Mouse (Mus musculus) limb, embryonic 11.5 days (tissue): Measurements from ENCODE around the gene Eef2kmt. TPM values are rescaled to one million over a fixed set of nuclear protein-coding genes. Genes with fewer than 3 reads are reported as not detected.

ENCODE experiments used
- ATAC-seq: fragments of 200-750 bp; cut with Nextera tagmentation; 2 replicates; pipeline ENCODE4 v1.8.0; 2017; ENCODE audit warnings: low read depth; ENCODE audit not compliant: insufficient number of reproducible peaks, low FRiP score, low TSS enrichment
- DNase-seq: peaks from one replicate; pipeline ENCODE4 v3.0.0-alpha.2; 2015; ENCODE audit warnings: low spot score
- H3K27ac ChIP-seq: fragments of 300-500 bp; sonication (generic); replicated peaks from 2 replicates; pipeline ENCODE4 v1.5.1; 2014; ENCODE audit warnings: low read depth, mild to moderate bottlenecking, low read length
- H3K27me3 ChIP-seq: fragments of 300-500 bp; sonication (generic); 2 replicates; pipeline ENCODE4 v1.6.1; 2014; ENCODE audit warnings: mild to moderate bottlenecking, low read length, mixed read lengths; ENCODE audit not compliant: control insufficient read depth, insufficient read depth
- H3K36me3 ChIP-seq: fragments of 300-500 bp; sonication (generic); 2 replicates; pipeline ENCODE4 v1.6.1; 2014; ENCODE audit warnings: mild to moderate bottlenecking, low read length, moderate library complexity, mixed read lengths; ENCODE audit not compliant: control insufficient read depth, insufficient read depth
- H3K4me1 ChIP-seq: fragments of 300-500 bp; sonication (generic); 2 replicates; pipeline ENCODE4 v1.6.1; 2014; ENCODE audit warnings: low read length, mixed read lengths; ENCODE audit not compliant: control insufficient read depth, insufficient read depth
- H3K4me2 ChIP-seq: fragments of 300-500 bp; sonication (generic); 2 replicates; pipeline ENCODE4 v1.6.1; 2014; ENCODE audit warnings: low read depth, mild to moderate bottlenecking, moderate library complexity; ENCODE audit not compliant: severe bottlenecking
- H3K4me3 ChIP-seq: fragments of 300-500 bp; sonication (generic); 2 replicates; pipeline ENCODE4 v1.5.1; 2014; ENCODE audit warnings: low read depth, low read length
- H3K9ac ChIP-seq: fragments of 300-500 bp; sonication (generic); 2 replicates; pipeline ENCODE4 v1.6.1; 2014; ENCODE audit warnings: mild to moderate bottlenecking, low read length
- H3K9me3 ChIP-seq: fragments of 300-500 bp; sonication (generic); 2 replicates; pipeline ENCODE4 v1.6.1; 2016; ENCODE audit warnings: low read length; ENCODE audit not compliant: control insufficient read depth
- WGBS: fragments of 180-500 bp; shearing (Covaris S2); extraction: QIAGEN DNeasy Blood & Tissue Kit; methylation state at CpG from one replicate; pipeline ENCODE4 v1.1.7; 2014; 5-methylcytosine and 5-hydroxymethylcytosine counted together
- polyA plus RNA-seq: library from polyadenylated mRNA; unstranded; fragments of >200 nt; fragmentation: Nextera tagmentation; extraction: Ambion mirVana; gene quantifications from 2 replicates; pipeline ENCODE4 v1.2.1, GENCODE M21; 2014

The Eef2kmt gene
- polyA plus RNA-seq, result 14.5 and 15.8 TPM in 2 replicates

DNA sequence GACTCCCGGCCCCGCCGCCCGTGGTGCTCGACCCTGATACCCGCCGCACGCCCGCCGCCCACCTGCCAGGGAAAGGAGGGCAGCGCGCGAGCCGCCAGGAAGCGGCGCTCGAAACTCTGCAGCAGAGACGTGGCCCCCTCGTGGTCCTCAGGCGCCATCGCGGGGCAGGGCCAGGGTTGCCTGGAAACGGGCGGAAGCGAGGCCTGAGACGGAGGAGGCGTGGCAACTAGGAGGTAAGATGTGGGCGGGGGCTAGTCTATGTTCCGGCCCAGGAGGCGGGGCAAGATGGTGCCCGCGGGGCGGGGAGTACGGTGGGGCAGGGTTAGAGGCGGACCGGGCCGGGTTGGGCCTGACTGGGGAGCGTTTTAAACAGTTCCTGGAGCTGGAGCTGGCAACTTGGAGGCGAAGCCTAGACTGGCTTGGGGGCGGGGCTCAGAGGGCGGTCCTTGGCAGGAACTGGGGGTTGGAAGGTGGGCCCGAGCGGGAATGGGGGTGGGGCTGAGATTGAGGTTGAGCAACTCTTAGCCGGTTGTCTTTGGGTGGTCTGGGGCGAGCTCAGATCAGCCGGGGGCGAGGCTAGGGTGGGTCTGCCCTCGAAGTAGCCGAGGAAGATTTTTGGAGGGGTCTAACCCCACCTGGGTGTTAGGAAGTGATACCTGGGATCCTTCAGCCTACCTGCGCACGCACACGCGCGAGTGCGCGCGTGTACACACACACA lies at the start of gene Eef2kmt:
Eef2kmt (minus strand) TSS at position 205 of the 718 bp plus-strand sequence.
- DNase-seq (peak; percentile 99), ATAC-seq (peak; percentile 97)
- Histone ChIP-seq H3K9ac (peak within 1 kb of the TSS; percentile 62), H3K4me1 (peaks cover 9% of the 10 kb centered on the region; the same call in 1 of the 2 replicates), H3K36me3 (no peaks in the 10 kb centered on the region; the same call in 1 of the 2 replicates), H3K4me2 (peak within 1 kb of the TSS; percentile 63), H3K27ac (peak within 1 kb of the TSS; percentile 55; the same call in 1 of the 2 replicates), H3K4me3 (peak within 1 kb of the TSS; percentile 35), H3K9me3 (no peaks in the 10 kb centered on the region), H3K27me3 (no peaks in the 10 kb centered on the region)
- WGBS, result 2% methylated on average over 57 of the region's 57 CpGs

DNA sequence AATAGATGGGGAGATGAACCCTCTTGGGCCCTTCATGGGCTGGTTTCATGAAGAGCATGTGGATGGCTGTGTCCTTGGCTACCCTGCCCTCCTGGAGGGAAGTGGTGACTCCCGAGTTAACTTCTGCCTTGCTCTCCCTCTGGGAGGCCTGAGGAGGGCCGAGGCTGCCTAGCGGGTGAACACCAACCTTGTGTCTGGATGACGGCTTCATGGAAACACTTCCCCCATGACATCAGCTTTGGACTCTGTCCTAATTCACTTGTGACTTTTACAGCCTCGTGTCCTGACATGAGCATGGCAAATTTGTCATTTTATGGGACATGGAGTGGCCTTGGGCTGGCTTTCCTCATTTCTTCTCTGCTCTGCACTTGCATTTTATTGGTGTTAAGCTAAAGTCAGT lies 39.5 kb upstream of the Eef2kmt start:
- no peak for ATAC-seq
- Histone ChIP-seq H3K9me3 (no peaks in the 10 kb centered on the region), H3K27ac (no peak overlapping the region), H3K4me2 (no peak overlapping the region), H3K9ac (no peak overlapping the region), H3K27me3 (no peaks in the 10 kb centered on the region), H3K4me1 (no peaks in the 10 kb centered on the region), H3K36me3 (no peaks in the 10 kb centered on the region), H3K4me3 (no peak overlapping the region)
- DNase-seq, result no peak
- WGBS, result 71% methylated on average over 5 of the region's 5 CpGs

GRCm38 (mm10) chr16:5285376-5285775 lies 29.6 kb upstream of the Eef2kmt start:
- DNase-seq (no peak), ATAC-seq (no peak)
- Histone ChIP-seq H3K27me3 (no peaks in the 10 kb centered on the region), H3K4me1 (no peaks in the 10 kb centered on the region), H3K9ac (no peak overlapping the region), H3K36me3 (no peaks in the 10 kb centered on the region), H3K4me2 (no peak overlapping the region), H3K9me3 (no peaks in the 10 kb centered on the region), H3K4me3 (no peak overlapping the region), H3K27ac (no peak overlapping the region)
- 64% methylated on average over 3 of the region's 3 CpGs for WGBS

DNA sequence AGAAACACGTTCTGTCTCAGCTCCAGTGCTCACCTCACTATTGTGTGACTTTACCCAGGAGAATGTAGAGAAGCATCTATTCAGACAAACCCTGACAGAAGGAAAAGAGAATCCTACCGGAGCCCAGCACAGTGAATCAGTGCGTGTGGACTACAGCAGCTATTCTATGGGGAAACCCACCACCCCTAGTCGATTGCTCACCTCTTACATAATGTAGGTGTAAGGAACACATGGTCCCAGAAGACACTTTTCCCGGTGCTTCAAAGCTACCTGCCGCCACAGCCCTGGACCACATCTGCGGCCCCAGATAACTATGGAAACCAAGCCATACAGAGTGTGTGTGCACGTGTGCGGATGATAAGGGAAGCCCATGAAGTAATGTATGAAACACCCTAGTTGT lies 26.9 kb upstream of the Eef2kmt start:
- no peak overlapping the region for H3K4me3 ChIP-seq
- WGBS, result 91% methylated on average over 9 of the region's 9 CpGs
- ATAC-seq (no peak), DNase-seq (no peak)
- no peaks in the 10 kb centered on the region for H3K27me3 ChIP-seq
- H3K9ac ChIP-seq, result no peak overlapping the region
- no peaks in the 10 kb centered on the region for H3K4me1 ChIP-seq
- H3K27ac ChIP-seq, result no peak overlapping the region
- no peaks in the 10 kb centered on the region for H3K9me3 ChIP-seq
- H3K36me3 ChIP-seq, result no peaks in the 10 kb centered on the region
- H3K4me2 ChIP-seq, result no peak overlapping the region

GRCm38 (mm10) chr16:5279571-5280222 lies 23.9 kb upstream of the Eef2kmt start:
- Histone ChIP-seq H3K36me3 (no peaks in the 10 kb centered on the region), H3K4me2 (no peak overlapping the region), H3K4me3 (no peak overlapping the region), H3K27me3 (no peaks in the 10 kb centered on the region), H3K4me1 (no peaks in the 10 kb centered on the region), H3K9me3 (no peaks in the 10 kb centered on the region), H3K27ac (no peak overlapping the region), H3K9ac (no peak overlapping the region)
- 74% methylated on average over 5 of the region's 5 CpGs for WGBS
- DNase-seq (no peak), ATAC-seq (no peak)

DNA sequence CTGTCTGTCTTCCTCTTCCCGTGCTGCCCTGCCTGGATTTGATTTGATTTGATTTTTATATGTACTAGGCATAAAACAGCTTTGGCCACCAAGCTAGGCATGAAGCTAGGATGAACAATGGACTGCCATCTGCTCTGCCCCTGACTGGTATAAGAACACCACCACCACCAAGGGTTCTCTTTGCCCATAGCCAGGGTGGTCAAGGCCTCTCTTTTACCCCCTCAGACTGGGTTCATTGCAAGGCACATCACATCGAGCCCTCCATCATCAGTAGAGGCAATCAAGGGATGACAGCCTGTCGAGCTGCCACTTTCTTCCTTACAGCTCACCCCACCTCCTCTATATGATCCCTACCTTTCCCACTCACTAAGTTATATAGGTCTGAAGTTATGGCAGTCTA lies 16.6 kb upstream of the Eef2kmt start:
- Histone ChIP-seq H3K4me2 (no peak overlapping the region), H3K9ac (no peak overlapping the region), H3K4me3 (no peak overlapping the region), H3K36me3 (no peaks in the 10 kb centered on the region), H3K9me3 (no peaks in the 10 kb centered on the region), H3K27ac (no peak overlapping the region), H3K4me1 (no peaks in the 10 kb centered on the region), H3K27me3 (no peaks in the 10 kb centered on the region)
- DNase-seq (no peak), ATAC-seq (no peak)
- 87% methylated on average over 3 of the region's 3 CpGs for WGBS

GRCm38 (mm10) chr16:5271411-5272035 lies 15.7 kb upstream of the Eef2kmt start:
- DNase-seq (no peak), ATAC-seq (no peak)
- 83% methylated on average over 4 of the region's 4 CpGs for WGBS
- Histone ChIP-seq H3K27me3 (no peaks in the 10 kb centered on the region), H3K4me2 (no peak overlapping the region), H3K4me1 (no peaks in the 10 kb centered on the region), H3K27ac (no peak overlapping the region), H3K36me3 (no peaks in the 10 kb centered on the region), H3K9ac (no peak overlapping the region), H3K9me3 (no peaks in the 10 kb centered on the region), H3K4me3 (no peak overlapping the region)

DNA sequence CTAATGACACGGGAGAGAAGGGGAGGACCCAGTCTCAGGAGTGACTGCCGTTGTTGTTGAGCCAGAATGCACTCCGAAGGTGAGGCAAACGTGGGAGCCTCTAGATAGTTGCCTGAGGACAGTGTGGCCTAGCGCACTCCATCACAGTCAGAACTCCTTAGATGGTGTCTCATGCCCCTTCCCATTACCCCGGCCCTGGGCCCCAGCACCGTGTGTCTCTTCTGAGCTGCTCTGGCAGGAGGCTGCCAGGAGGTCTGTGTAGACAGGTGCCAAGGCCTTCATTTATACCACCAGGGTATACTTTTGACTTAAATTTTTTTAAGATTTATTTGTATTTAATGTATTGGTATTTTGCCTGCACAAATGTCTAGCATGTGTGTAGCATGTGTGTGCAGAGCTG lies 8.1 kb upstream of the Eef2kmt start:
- H3K4me1 ChIP-seq, result no peaks in the 10 kb centered on the region
- ATAC-seq (no peak), DNase-seq (no peak)
- no peaks in the 10 kb centered on the region for H3K27me3 ChIP-seq
- no peak overlapping the region for H3K9ac ChIP-seq
- no peaks in the 10 kb centered on the region for H3K36me3 ChIP-seq
- no peaks in the 10 kb centered on the region for H3K9me3 ChIP-seq
- H3K27ac ChIP-seq, result no peak overlapping the region
- WGBS, result 79% methylated on average over 7 of the region's 7 CpGs
- H3K4me3 ChIP-seq, result no peak overlapping the region
- no peak overlapping the region for H3K4me2 ChIP-seq
